Mouse (Mus musculus) liver, embryonic 16.5 days (tissue): ENCODE data around the gene A4galt. TPM values are rescaled to one million over a fixed set of nuclear protein-coding genes. Genes with fewer than 3 reads are reported as not detected.
A peak's percentile ranks its signal among the peaks of the same experiment; 100 is the strongest.
"Not testable (repeated sequence)": the region's sequence is repeated elsewhere in the genome, so short reads cannot be mapped to it uniquely, and the experiment has no call there.

ENCODE experiments used
- ATAC-seq: fragments of 200-750 bp; cut with Nextera tagmentation; 2 replicates; pipeline ENCODE4 v1.8.0; 2017; ENCODE audit warnings: low read depth, mild to moderate bottlenecking, moderate number of reproducible peaks, moderate library complexity
- H3K27ac ChIP-seq: fragments of 300-500 bp; sonication (generic); 2 replicates; pipeline ENCODE4 v1.5.1; 2014; ENCODE audit warnings: mild to moderate bottlenecking, low read length
- H3K27me3 ChIP-seq: fragments of 300-500 bp; sonication (generic); 2 replicates; pipeline ENCODE4 v1.6.1; 2014; ENCODE audit warnings: low read depth, low read length, mixed read lengths; ENCODE audit not compliant: control insufficient read depth, insufficient read depth
- H3K36me3 ChIP-seq: fragments of 300-500 bp; sonication (generic); 2 replicates; pipeline ENCODE4 v1.6.1; 2014; ENCODE audit warnings: mild to moderate bottlenecking; ENCODE audit not compliant: control insufficient read depth, insufficient read depth
- H3K4me1 ChIP-seq: fragments of 300-500 bp; sonication (generic); 2 replicates; pipeline ENCODE4 v1.6.1; 2014; ENCODE audit warnings: low read depth, low read length, mixed read lengths; ENCODE audit not compliant: control insufficient read depth
- H3K4me2 ChIP-seq: fragments of 300-500 bp; sonication (generic); 2 replicates; pipeline ENCODE4 v1.6.1; 2014; ENCODE audit warnings: low read depth, low read length, mixed read lengths
- H3K4me3 ChIP-seq: fragments of 300-500 bp; sonication (generic); 2 replicates; pipeline ENCODE4 v1.5.1; 2014; ENCODE audit warnings: low read depth, mild to moderate bottlenecking, low read length
- H3K9ac ChIP-seq: fragments of 300-500 bp; sonication (generic); 2 replicates; pipeline ENCODE4 v1.6.1; 2014; ENCODE audit warnings: low read depth, low read length
- H3K9me3 ChIP-seq: fragments of 300-500 bp; sonication (generic); replicated peaks from 2 replicates; pipeline ENCODE4 v1.6.1; 2016; ENCODE audit warnings: low read length; ENCODE audit not compliant: control insufficient read depth
- WGBS: fragments of 180-500 bp; shearing (Covaris S2); extraction: QIAGEN DNeasy Blood & Tissue Kit; methylation state at CpG from one replicate; pipeline ENCODE4 v1.1.7; 2014; ENCODE audit not compliant: insufficient replicate concordance; 5-methylcytosine and 5-hydroxymethylcytosine counted together
- polyA plus RNA-seq: library from polyadenylated mRNA; unstranded; fragments of >200 nt; fragmentation: Nextera tagmentation; extraction: Ambion mirVana; gene quantifications from 2 replicates; pipeline ENCODE4 v1.2.1, GENCODE M21; 2015

A4galt gene
- polyA plus RNA-seq, 1 experiment from 2014 or later = 0.13 TPM

DNA sequence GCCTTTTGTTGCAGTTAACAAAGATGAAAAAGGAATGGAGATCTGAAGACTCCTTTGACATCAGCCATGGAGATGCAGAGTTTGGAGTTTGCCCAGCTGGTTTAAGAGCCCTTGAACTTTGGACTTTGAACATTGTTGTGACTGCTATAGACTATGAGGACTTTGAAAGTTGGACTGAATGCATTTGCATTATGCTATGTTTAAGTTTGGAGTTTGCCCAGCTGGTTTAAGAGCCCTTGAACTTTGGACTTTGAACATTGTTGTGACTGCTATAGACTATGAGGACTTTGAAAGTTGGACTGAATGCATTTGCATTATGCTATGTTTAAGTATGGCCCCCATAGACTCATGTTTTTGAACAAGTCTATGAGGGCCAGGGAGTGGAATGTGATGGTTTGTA, 22.7 kb upstream of the A4galt start:
- not testable (repeated sequence) for H3K4me2 ChIP-seq, H3K4me3 ChIP-seq, H3K9me3 ChIP-seq, H3K4me1 ChIP-seq, H3K36me3 ChIP-seq, H3K9ac ChIP-seq, ATAC-seq, H3K27ac ChIP-seq, H3K27me3 ChIP-seq

DNA sequence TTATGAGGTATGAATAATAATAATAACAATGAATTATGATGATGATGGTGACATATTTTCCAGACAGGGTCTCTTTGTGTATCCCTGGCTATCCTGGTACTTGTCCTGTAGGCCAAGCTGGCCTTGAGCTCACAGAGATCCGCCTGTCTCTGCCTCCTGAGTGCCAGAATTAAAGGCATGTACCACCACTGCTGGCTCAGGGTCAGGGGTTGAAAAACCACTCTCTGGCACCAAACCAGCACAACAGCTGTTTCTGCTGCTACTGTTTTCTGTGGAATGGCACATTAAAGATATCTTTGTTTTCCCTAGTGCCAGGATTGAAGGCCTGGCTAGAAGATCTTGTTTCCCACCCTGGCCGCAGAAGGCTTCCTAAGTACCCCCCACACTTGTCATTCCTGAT, 21.4 kb upstream of the A4galt start:
- no peaks in the 10 kb centered on the region for H3K36me3 ChIP-seq
- no peak overlapping the region for H3K4me3 ChIP-seq
- no peaks in the 10 kb centered on the region for H3K27me3 ChIP-seq
- H3K4me2 ChIP-seq = no peak overlapping the region
- H3K9me3 ChIP-seq = no peaks in the 10 kb centered on the region
- no peak overlapping the region for H3K27ac ChIP-seq
- no peak for ATAC-seq
- WGBS = 69% methylated on average over 2 of the region's 2 CpGs
- no peaks in the 10 kb centered on the region for H3K4me1 ChIP-seq
- H3K9ac ChIP-seq = no peak overlapping the region

DNA sequence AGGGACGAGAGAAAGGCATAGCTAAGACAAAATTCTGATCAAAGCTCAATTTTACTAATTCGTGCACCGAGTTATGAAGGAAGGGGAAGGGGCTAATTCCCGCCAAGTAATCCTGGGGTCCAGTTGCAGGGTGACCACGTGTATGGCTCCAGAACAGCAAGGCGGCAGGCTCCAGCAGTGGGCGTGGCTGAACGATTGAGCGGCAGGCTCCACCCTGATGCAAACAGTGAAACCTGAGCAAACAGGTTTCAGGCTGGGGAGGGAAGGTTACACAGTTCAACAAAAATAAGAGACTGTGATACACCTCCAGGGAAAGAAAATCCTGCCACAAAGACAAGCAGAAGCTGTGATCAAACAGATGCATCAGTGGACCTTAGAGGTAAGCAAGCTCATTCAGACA, 19.6 kb upstream of the A4galt start:
- H3K9me3 ChIP-seq, H3K27me3 ChIP-seq, H3K4me2 ChIP-seq, H3K36me3 ChIP-seq, H3K9ac ChIP-seq, H3K4me3 ChIP-seq, H3K4me1 ChIP-seq, H3K27ac ChIP-seq: not testable (repeated sequence)
- 0 out of 2 replicates have a peak, but pooled peaks have one; percentile 27 for ATAC-seq
- WGBS = 32% methylated on average over 9 of the region's 9 CpGs

DNA sequence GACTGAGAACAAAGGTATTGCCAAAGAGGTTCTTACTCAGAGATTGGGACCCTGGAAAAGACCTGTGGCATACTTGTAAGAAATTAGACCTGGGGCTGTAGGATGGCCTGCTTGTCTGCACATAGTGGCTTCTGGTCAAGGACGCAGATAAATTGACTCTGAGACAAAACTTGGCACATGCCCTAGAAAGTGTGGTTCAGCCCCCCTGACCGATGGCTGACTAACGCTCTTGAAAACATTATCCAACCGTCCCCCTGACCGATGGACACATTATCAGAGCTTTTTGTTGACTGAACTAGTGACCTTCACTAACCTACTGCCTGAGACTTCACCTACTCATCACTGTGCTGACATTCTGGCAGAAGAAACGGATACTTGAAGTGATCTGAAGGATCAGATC, 18.4 kb upstream of the A4galt start:
- not testable (repeated sequence) for H3K4me2 ChIP-seq, H3K27ac ChIP-seq, H3K36me3 ChIP-seq, ATAC-seq, H3K4me1 ChIP-seq, H3K4me3 ChIP-seq, H3K9me3 ChIP-seq, H3K9ac ChIP-seq, H3K27me3 ChIP-seq
- whole genome bisulfite sequencing = 51% methylated on average over 6 of the region's 6 CpGs

DNA sequence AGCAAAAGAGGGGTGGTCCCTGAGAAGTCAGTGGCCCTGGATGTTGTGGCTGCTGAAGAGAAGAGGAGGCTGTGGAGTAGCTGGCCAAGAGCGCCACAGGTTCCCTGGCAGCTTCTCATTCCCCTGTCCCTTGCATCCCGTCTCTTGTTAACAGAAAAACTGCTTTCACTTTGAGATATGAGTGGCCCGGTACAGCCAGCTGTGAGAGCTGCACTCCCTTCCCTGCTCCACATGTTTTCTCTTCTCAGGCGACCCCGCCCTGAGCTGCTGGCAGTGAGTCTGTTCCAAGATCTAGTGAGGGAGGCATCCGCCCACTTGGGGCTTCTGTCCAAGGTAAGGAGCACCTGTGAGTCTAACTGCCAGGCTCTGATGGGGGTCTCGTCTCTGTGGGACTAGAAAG, 16.9 kb upstream of the A4galt start:
- 39% methylated on average over 7 of the region's 7 CpGs for WGBS
- ATAC-seq = not testable (repeated sequence)

DNA sequence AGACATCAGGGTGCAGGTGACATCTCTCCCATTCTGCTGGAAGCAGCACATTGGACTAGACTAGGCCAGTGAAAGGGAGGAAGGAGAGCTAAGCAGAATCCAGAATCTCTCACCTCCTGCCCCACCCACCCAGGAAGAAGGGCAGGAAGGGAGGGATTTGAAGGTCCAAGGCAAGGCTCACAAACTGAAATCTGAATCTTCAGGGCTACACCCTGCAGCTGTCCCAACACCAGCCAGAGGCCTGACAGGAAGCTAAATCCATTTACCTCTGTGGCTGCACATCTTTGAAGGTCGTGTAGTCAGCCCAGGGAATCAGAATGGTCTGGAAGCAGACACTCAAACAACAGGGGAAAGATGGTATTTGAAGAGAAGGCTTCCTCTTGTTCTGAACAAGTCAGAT, 13.7 kb upstream of the A4galt start:
- Histone ChIP-seq H3K9ac (no peak overlapping the region), H3K27ac (no peak overlapping the region), H3K4me1 (no peaks in the 10 kb centered on the region), H3K36me3 (no peaks in the 10 kb centered on the region), H3K27me3 (no peaks in the 10 kb centered on the region), H3K4me2 (no peak overlapping the region), H3K4me3 (no peak overlapping the region), H3K9me3 (no peaks in the 10 kb centered on the region)
- WGBS = 9% methylated on average over 1 of the region's 1 CpGs
- no peak for ATAC-seq

More for the DNA sequence above, 16.9 kb upstream of the A4galt start:
- H3K4me3 ChIP-seq, H3K27ac ChIP-seq, H3K36me3 ChIP-seq, H3K9me3 ChIP-seq, H3K4me1 ChIP-seq, H3K4me2 ChIP-seq, H3K27me3 ChIP-seq, H3K9ac ChIP-seq: not testable (repeated sequence)

DNA sequence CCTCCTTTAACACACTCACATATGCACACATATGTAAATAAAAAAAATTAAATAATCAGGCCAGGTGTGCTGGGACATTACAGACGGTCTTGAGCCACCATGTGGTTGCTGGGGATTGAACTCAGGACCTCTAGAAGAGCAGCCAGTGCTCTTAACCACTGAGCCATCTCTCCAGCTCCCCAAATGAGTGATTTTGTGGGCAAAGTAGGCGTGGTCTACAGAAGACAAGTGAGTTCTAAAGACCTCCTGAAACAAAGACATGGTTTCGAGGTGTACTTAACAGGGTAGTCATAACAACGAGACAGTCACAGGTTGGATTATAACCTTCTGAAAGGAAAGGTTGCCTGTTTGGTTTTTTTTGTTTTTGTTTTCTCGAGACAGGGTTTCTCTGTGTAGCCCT, 11.8 kb upstream of the A4galt start:
- no peaks in the 10 kb centered on the region for H3K36me3 ChIP-seq
- H3K27me3 ChIP-seq = no peaks in the 10 kb centered on the region
- H3K27ac ChIP-seq = no peak overlapping the region
- H3K9ac ChIP-seq = no peak overlapping the region
- no peak for ATAC-seq
- WGBS = 56% methylated on average over 5 of the region's 5 CpGs
- no peaks in the 10 kb centered on the region for H3K9me3 ChIP-seq
- no peaks in the 10 kb centered on the region for H3K4me1 ChIP-seq
- no peak overlapping the region for H3K4me3 ChIP-seq
- H3K4me2 ChIP-seq = no peak overlapping the region

DNA sequence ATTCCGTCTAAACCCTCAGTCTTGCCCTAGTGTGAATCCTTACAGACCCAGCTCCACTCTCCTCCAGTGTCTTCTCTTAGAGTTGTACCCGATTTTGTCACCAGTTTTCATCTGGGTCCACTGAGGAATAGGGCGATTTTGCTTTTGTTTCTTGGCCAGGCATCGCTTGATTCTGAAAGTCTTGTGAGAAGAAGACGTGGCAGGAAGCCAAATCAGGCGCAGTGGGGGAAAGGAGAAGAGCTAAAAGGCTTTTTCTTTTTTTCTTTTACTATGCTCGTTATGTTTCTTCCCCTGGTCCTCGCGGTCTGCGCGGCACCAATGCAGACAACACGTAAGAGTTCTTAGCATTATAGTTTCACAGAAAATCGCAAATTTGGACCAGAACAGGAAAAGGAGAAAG, 6.3 kb upstream of the A4galt start:
- no peaks in the 10 kb centered on the region; the same call in none of the 2 replicates for H3K27me3 ChIP-seq
- 67% methylated on average over 13 of the region's 13 CpGs for WGBS
- H3K4me1 ChIP-seq = no peaks in the 10 kb centered on the region; the same call in 1 of the 2 replicates
- H3K9ac ChIP-seq = no peak overlapping the region
- ATAC-seq = no peak
- H3K36me3 ChIP-seq = no peaks in the 10 kb centered on the region
- no peak overlapping the region for H3K27ac ChIP-seq
- H3K4me3 ChIP-seq = no peak overlapping the region
- H3K4me2 ChIP-seq = no peak overlapping the region
- H3K9me3 ChIP-seq = no peaks in the 10 kb centered on the region

DNA sequence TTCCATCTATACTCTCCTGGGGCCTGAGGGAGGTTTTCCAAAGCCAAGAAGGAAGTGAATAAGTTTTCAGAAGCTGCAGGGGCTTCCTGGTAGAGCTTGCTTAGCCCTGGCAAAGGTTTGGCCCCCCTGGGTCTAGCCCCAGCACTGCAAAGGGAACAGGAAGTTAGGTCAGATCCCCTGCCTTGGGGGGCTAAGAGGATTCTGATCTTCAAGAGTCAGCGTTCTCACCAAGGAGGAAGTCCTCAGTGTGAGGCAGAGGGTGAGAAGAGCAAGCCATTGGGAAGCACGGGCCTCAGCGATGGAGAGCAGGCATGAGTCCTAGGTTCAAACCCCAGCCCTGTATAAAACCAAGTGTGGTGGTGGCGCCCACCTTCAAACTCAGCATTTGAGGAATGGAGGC, 4.9 kb upstream of the A4galt start:
- H3K27ac ChIP-seq = no peak overlapping the region
- H3K9me3 ChIP-seq = no peaks in the 10 kb centered on the region
- no peaks in the 10 kb centered on the region for H3K36me3 ChIP-seq
- 48% methylated on average over 4 of the region's 4 CpGs for WGBS
- ATAC-seq = no peak
- H3K4me3 ChIP-seq = no peak overlapping the region
- no peak overlapping the region for H3K4me2 ChIP-seq
- H3K27me3 ChIP-seq = peaks cover 14% of the 10 kb centered on the region
- no peak overlapping the region for H3K9ac ChIP-seq
- no peaks in the 10 kb centered on the region; the same call in 1 of the 2 replicates for H3K4me1 ChIP-seq

DNA sequence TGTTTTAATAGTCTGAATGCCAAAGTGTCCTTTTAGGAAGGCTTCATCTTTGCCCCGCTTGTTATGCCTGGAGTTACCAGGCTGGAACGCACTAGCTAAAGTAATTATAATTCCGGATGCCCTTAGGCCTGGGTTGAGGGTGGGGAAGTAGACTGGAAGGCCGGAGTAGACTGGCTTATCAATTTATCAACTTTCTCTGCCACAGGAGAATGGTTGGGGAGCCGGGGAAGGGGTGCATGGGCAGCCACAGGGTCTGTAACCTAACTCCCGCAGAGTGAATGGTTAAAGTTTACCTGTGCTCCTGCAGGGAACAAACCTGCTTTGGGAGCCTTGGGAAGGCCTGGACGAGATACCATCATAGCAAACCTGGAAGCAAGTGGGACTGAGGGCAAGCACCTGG, 4.4 kb upstream of the A4galt start:
- no peak for ATAC-seq
- H3K4me3 ChIP-seq = no peak overlapping the region
- H3K36me3 ChIP-seq = no peaks in the 10 kb centered on the region
- 68% methylated on average over 7 of the region's 7 CpGs for WGBS
- H3K9ac ChIP-seq = no peak overlapping the region
- no peak overlapping the region for H3K4me2 ChIP-seq
- no peaks in the 10 kb centered on the region for H3K9me3 ChIP-seq
- no peaks in the 10 kb centered on the region; the same call in 1 of the 2 replicates for H3K4me1 ChIP-seq
- peaks cover 19% of the 10 kb centered on the region for H3K27me3 ChIP-seq
- no peak overlapping the region for H3K27ac ChIP-seq
